Mouse (Mus musculus): ENCODE data around the gene C1qtnf5.

C1qtnf5 gene

GRCm38 (mm10) chr9:44078955-44079756 is 27.9 kb upstream of the C1qtnf5 start:
- ATAC-seq (ENCODE audit: low TSS enrichment): no peak

GRCm38 (mm10) chr9:44079997-44080780 is 26.9 kb upstream of the C1qtnf5 start:
- no peak for ATAC-seq (ENCODE audit: low TSS enrichment)

- ATAC-seq (ENCODE audit: low TSS enrichment): no peak
Measured at GRCm38 (mm10) chr9:44080953-44081352, 26.1 kb upstream of the C1qtnf5 start.

- ATAC-seq (ENCODE audit: low TSS enrichment): no peak
Measured at GRCm38 (mm10) chr9:44081581-44081980, 25.5 kb upstream of the C1qtnf5 start.

GRCm38 (mm10) chr9:44082266-44082665 is 24.8 kb upstream of the C1qtnf5 start:
- ATAC-seq (ENCODE audit: low TSS enrichment): no peak

GRCm38 (mm10) chr9:44083392-44084121 is 23.5 kb upstream of the C1qtnf5 start:
- ATAC-seq (ENCODE audit: low TSS enrichment): peak; percentile 18

GRCm38 (mm10) chr9:44084236-44084635 is 22.8 kb upstream of the C1qtnf5 start:
- ATAC-seq (ENCODE audit: low TSS enrichment): no peak

- ATAC-seq (ENCODE audit: low TSS enrichment): peak; percentile 10; the same call in 1 of the 2 replicates
Measured at GRCm38 (mm10) chr9:44084659-44085229, 22.3 kb upstream of the C1qtnf5 start.

GRCm38 (mm10) chr9:44085276-44085675 is 21.8 kb upstream of the C1qtnf5 start:
- ATAC-seq (ENCODE audit: low TSS enrichment): no peak

GRCm38 (mm10) chr9:44085741-44086665 is 21.0 kb upstream of the C1qtnf5 start:
- peak; percentile 6; the same call in 1 of the 2 replicates for ATAC-seq (ENCODE audit: low TSS enrichment)

GRCm38 (mm10) chr9:44086960-44087359 is 20.1 kb upstream of the C1qtnf5 start:
- no peak for ATAC-seq (ENCODE audit: low TSS enrichment)

- ATAC-seq (ENCODE audit: low TSS enrichment): peak; percentile 36
Measured at GRCm38 (mm10) chr9:44087761-44088455, 19.1 kb upstream of the C1qtnf5 start.

- no peak for ATAC-seq (ENCODE audit: low TSS enrichment)
Measured at GRCm38 (mm10) chr9:44088877-44089608, 18.0 kb upstream of the C1qtnf5 start.

GRCm38 (mm10) chr9:44093612-44094503 is 13.2 kb upstream of the C1qtnf5 start:
- ATAC-seq (ENCODE audit: low TSS enrichment): peak; percentile 47

- ATAC-seq (ENCODE audit: low TSS enrichment): no peak
Measured at GRCm38 (mm10) chr9:44094737-44095136, 12.3 kb upstream of the C1qtnf5 start.

- ATAC-seq (ENCODE audit: low TSS enrichment): no peak
Measured at GRCm38 (mm10) chr9:44095781-44096180, 11.3 kb upstream of the C1qtnf5 start.

- ATAC-seq (ENCODE audit: low TSS enrichment): peak; percentile 44
Measured at GRCm38 (mm10) chr9:44096536-44096935, 10.5 kb upstream of the C1qtnf5 start.

GRCm38 (mm10) chr9:44101490-44101889 is 5.6 kb upstream of the C1qtnf5 start, which contains the start of gene Mfrp:
Gene Mfrp, plus strand, starts transcription at chr9:44101729.
- ATAC-seq (ENCODE audit: low TSS enrichment): no peak

All from frontal cortex, adult (tissue).